Mouse (Mus musculus) hindbrain, embryonic 10.5 days (tissue): ENCODE data around the gene Kbtbd13. TPM values are rescaled to one million over a fixed set of nuclear protein-coding genes. Genes with fewer than 3 reads are reported as not detected.
"Not testable (repeated sequence)": the region's sequence is repeated elsewhere in the genome, so short reads cannot be mapped to it uniquely, and the experiment has no call there.

Source experiments
- DNase-seq: peaks from one replicate; pipeline ENCODE4 v3.0.0-alpha.2; 2017; ENCODE audit warnings: low spot score
- H3K27ac ChIP-seq: fragments of 300-500 bp; sonication (generic); 2 replicates; pipeline ENCODE4 v1.5.1; 2016; ENCODE audit warnings: mild to moderate bottlenecking, moderate library complexity
- H3K27me3 ChIP-seq: fragments of 300-500 bp; sonication (generic); 2 replicates; pipeline ENCODE4 v1.6.1; 2016; ENCODE audit warnings: mild to moderate bottlenecking; ENCODE audit not compliant: poor library complexity, insufficient read depth, severe bottlenecking
- H3K36me3 ChIP-seq: fragments of 300-500 bp; sonication (generic); 2 replicates; pipeline ENCODE4 v1.6.1; 2016; ENCODE audit warnings: mild to moderate bottlenecking, moderate library complexity
- H3K4me1 ChIP-seq: fragments of 300-500 bp; sonication (generic); replicated peaks from 2 replicates; pipeline ENCODE4 v1.6.1; 2016; ENCODE audit warnings: mild to moderate bottlenecking
- H3K4me3 ChIP-seq: fragments of 300-500 bp; sonication (generic); 2 replicates; pipeline ENCODE4 v1.5.1; 2016; ENCODE audit warnings: mild to moderate bottlenecking, moderate library complexity
- H3K9me3 ChIP-seq: fragments of 300-500 bp; sonication (generic); 2 replicates; pipeline ENCODE4 v1.6.1; 2016; ENCODE audit warnings: mild to moderate bottlenecking, moderate library complexity
- WGBS: fragments of 180-500 bp; shearing (Covaris S2); methylation state at CpG from one replicate; pipeline ENCODE4 v1.1.7; 2016; 5-methylcytosine and 5-hydroxymethylcytosine counted together
- polyA plus RNA-seq: library from polyadenylated mRNA; unstranded; fragments of >200 nt; fragmentation: Nextera tagmentation; extraction: Ambion mirVana; gene quantifications from 2 replicates; pipeline ENCODE4 v1.2.1, GENCODE M21; 2016

The Kbtbd13 gene
- polyA plus RNA-seq, 1 experiment from 2014 or later = 0.85 TPM

- H3K27me3 ChIP-seq = no peaks in the 10 kb centered on the region
- H3K36me3 ChIP-seq = peaks cover 61% of the 10 kb centered on the region
- H3K4me1 ChIP-seq = peaks cover 4% of the 10 kb centered on the region; the same call in 1 of the 2 replicates
- 71% methylated on average over 9 of the region's 9 CpGs for WGBS
- DNase-seq = no peak
- no peaks in the 10 kb centered on the region for H3K9me3 ChIP-seq
- no peak overlapping the region for H3K27ac ChIP-seq
- H3K4me3 ChIP-seq = no peak overlapping the region
Measured at GRCm38 (mm10) chr9:65363684-65364083, 27.8 kb downstream of the Kbtbd13 start.

GRCm38 (mm10) chr9:65360641-65361448 lies 30.6 kb downstream of the Kbtbd13 start, which contains the start of gene Ubap1l:
Ubap1l (plus strand) TSS chr9:65361041.
- H3K36me3 ChIP-seq = peaks cover 82% of the 10 kb centered on the region

GRCm38 (mm10) chr9:65358956-65359480 lies 32.4 kb downstream of the Kbtbd13 start:
- Histone ChIP-seq H3K27ac (no peak overlapping the region), H3K9me3 (no peaks in the 10 kb centered on the region), H3K4me1 (no peaks in the 10 kb centered on the region), H3K4me3 (no peak overlapping the region), H3K36me3 (peaks cover 88% of the 10 kb centered on the region), H3K27me3 (no peaks in the 10 kb centered on the region)
- WGBS = 92% methylated on average over 1 of the region's 1 CpGs
- DNase-seq = no peak

More at GRCm38 (mm10) chr9:65360641-65361448, 30.6 kb downstream of the Kbtbd13 start, which contains the start of gene Ubap1l:
- Histone ChIP-seq H3K27me3 (no peaks in the 10 kb centered on the region), H3K4me3 (no peak within 1 kb of the TSS), H3K27ac (no peak within 1 kb of the TSS), H3K4me1 (no peaks in the 10 kb centered on the region), H3K9me3 (no peaks in the 10 kb centered on the region)
- no peak for DNase-seq
- 93% methylated on average over 16 of the region's 16 CpGs for WGBS

- no peaks in the 10 kb centered on the region for H3K27me3 ChIP-seq
- H3K36me3 ChIP-seq = peaks cover 81% of the 10 kb centered on the region
- H3K4me3 ChIP-seq = no peak overlapping the region
- no peak overlapping the region for H3K27ac ChIP-seq
- no peaks in the 10 kb centered on the region for H3K9me3 ChIP-seq
- no peaks in the 10 kb centered on the region for H3K4me1 ChIP-seq
- 94% methylated on average over 2 of the region's 2 CpGs for WGBS
- DNase-seq = no peak
Measured at GRCm38 (mm10) chr9:65356971-65357370, 34.5 kb downstream of the Kbtbd13 start.

- peaks cover 77% of the 10 kb centered on the region for H3K36me3 ChIP-seq
- H3K27ac ChIP-seq = no peak overlapping the region
- 86% methylated on average over 7 of the region's 7 CpGs for WGBS
- H3K27me3 ChIP-seq = no peaks in the 10 kb centered on the region
- no peaks in the 10 kb centered on the region for H3K9me3 ChIP-seq
- DNase-seq = no peak
- no peaks in the 10 kb centered on the region for H3K4me1 ChIP-seq
- no peak overlapping the region for H3K4me3 ChIP-seq
Measured at GRCm38 (mm10) chr9:65356561-65356960, 34.9 kb downstream of the Kbtbd13 start.

GRCm38 (mm10) chr9:65353251-65353650 lies 38.2 kb downstream of the Kbtbd13 start:
- Histone ChIP-seq H3K9me3 (no peaks in the 10 kb centered on the region), H3K4me3 (no peak overlapping the region), H3K4me1 (peaks cover 1% of the 10 kb centered on the region), H3K27me3 (no peaks in the 10 kb centered on the region), H3K27ac (no peak overlapping the region), H3K36me3 (peaks cover 44% of the 10 kb centered on the region)
- no peak for DNase-seq
- WGBS = 90% methylated on average over 5 of the region's 5 CpGs

- Histone ChIP-seq H3K9me3 (peaks cover 8% of the 10 kb centered on the region; the same call in 1 of the 2 replicates), H3K36me3 (no peaks in the 10 kb centered on the region), H3K27ac (peak overlapping the region; percentile 95), H3K27me3 (no peaks in the 10 kb centered on the region), H3K4me3 (peak overlapping the region; percentile 100), H3K4me1 (peaks cover 19% of the 10 kb centered on the region)
- no peak for DNase-seq
- 52% methylated on average over 8 of the region's 8 CpGs for WGBS
Measured at GRCm38 (mm10) chr9:65347112-65347850, 44.2 kb downstream of the Kbtbd13 start.

- Histone ChIP-seq H3K4me3 (peak overlapping the region; percentile 100), H3K27ac (peak overlapping the region; percentile 95), H3K27me3 (no peaks in the 10 kb centered on the region), H3K4me1 (peaks cover 19% of the 10 kb centered on the region), H3K9me3 (peaks cover 8% of the 10 kb centered on the region; the same call in 1 of the 2 replicates), H3K36me3 (no peaks in the 10 kb centered on the region)
- DNase-seq = peak; percentile 66
- under 1% methylated on average over 77 of the region's 77 CpGs for WGBS
Measured at GRCm38 (mm10) chr9:65346476-65347111, 44.9 kb downstream of the Kbtbd13 start.

GRCm38 (mm10) chr9:65345854-65346475 lies 45.5 kb downstream of the Kbtbd13 start, which contains the start of gene Pdcd7:
Pdcd7 (plus strand) TSS chr9:65346104.
- H3K36me3 ChIP-seq = no peaks in the 10 kb centered on the region
- H3K4me3 ChIP-seq = peak within 1 kb of the TSS; percentile 100
- H3K4me1 ChIP-seq = peaks cover 19% of the 10 kb centered on the region
- WGBS = under 1% methylated on average over 59 of the region's 59 CpGs
- H3K9me3 ChIP-seq = peaks cover 8% of the 10 kb centered on the region; the same call in 1 of the 2 replicates
- H3K27me3 ChIP-seq = no peaks in the 10 kb centered on the region
- peak within 1 kb of the TSS; percentile 95 for H3K27ac ChIP-seq
- DNase-seq = peak; percentile 96

GRCm38 (mm10) chr9:65345439-65345838 lies 46.0 kb downstream of the Kbtbd13 start:
- H3K27ac ChIP-seq = peak overlapping the region; percentile 95
- not testable (repeated sequence) for H3K9me3 ChIP-seq, DNase-seq, H3K27me3 ChIP-seq, H3K36me3 ChIP-seq
- WGBS = 74% methylated on average over 11 of the region's 11 CpGs
- peak overlapping the region; percentile 100 for H3K4me3 ChIP-seq
- H3K4me1 ChIP-seq = peaks cover 19% of the 10 kb centered on the region

GRCm38 (mm10) chr9:65340414-65340813 lies 51.0 kb downstream of the Kbtbd13 start:
- Histone ChIP-seq H3K9me3 (peaks cover 8% of the 10 kb centered on the region; the same call in 1 of the 2 replicates), H3K4me1 (no peaks in the 10 kb centered on the region), H3K27ac (no peak overlapping the region), H3K36me3 (no peaks in the 10 kb centered on the region), H3K4me3 (no peak overlapping the region), H3K27me3 (no peaks in the 10 kb centered on the region)
- no peak for DNase-seq
- 79% methylated on average over 2 of the region's 2 CpGs for WGBS

GRCm38 (mm10) chr9:65339146-65339545 lies 52.3 kb downstream of the Kbtbd13 start:
- DNase-seq = no peak
- no peaks in the 10 kb centered on the region for H3K9me3 ChIP-seq
- 82% methylated on average over 4 of the region's 4 CpGs for WGBS
- no peaks in the 10 kb centered on the region for H3K4me1 ChIP-seq
- no peaks in the 10 kb centered on the region for H3K36me3 ChIP-seq
- H3K27ac ChIP-seq = no peak overlapping the region
- no peak overlapping the region for H3K4me3 ChIP-seq
- no peaks in the 10 kb centered on the region for H3K27me3 ChIP-seq
